Mouse (Mus musculus) heart, postnatal 0 days (tissue): ENCODE data around the gene Prkn.

ENCODE experiments used
- CTCF ChIP-seq: IDR thresholded peaks from 2 replicates; pipeline ENCODE4 v1.5.1; 2016; ENCODE audit warnings: antibody characterized with exemption, control low read depth, low read depth
- EP300 ChIP-seq: IDR thresholded peaks from 2 replicates; pipeline ENCODE4 v1.6.1; 2016; ENCODE audit warnings: antibody characterized with exemption, low read depth

DNA sequence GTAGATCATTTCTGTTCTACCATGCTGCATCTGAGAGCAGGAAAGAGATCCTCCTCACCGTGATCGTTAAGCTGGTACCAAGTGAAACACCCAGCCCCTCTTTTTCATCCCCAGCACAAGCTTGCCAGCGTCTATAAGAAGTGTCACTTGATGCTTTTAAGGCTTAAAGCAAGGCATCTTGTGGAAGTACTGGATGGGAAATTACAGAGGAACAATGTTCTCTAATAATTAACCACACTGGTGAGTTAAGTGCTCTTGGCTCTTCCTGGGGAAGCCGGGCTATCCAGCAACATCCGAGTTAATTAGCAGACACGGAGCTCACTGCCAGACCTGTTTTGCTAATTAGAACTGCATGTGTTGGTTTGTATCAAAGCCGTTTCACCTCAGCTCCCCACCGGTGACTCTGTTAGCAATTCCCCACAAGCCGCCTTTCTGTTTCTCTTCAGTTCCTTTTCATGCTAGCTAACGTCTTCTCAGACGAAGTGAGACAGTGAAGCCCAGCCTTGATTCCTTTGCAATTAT, 1086.7 kb downstream of the Prkn start:
- TF ChIP-seq CTCF (no peak), EP300 (no peak)
